Mouse (Mus musculus) midbrain, postnatal 0 days (tissue): ENCODE measurements around the gene Usp15. TPM values are rescaled to one million over a fixed set of nuclear protein-coding genes. Genes with fewer than 3 reads are reported as not detected.
A peak's percentile ranks its signal among the peaks of the same experiment; 100 is the strongest.

Experiments used
- ATAC-seq: fragments of 200-750 bp; cut with Nextera tagmentation; 2 replicates; pipeline ENCODE4 v1.8.0; 2017; ENCODE audit warnings: moderate number of reproducible peaks, mild to moderate bottlenecking, moderate TSS enrichment, moderate library complexity; ENCODE audit not compliant: low FRiP score
- DNase-seq: peaks from one replicate; pipeline ENCODE4 v3.0.0-alpha.2; 2015; ENCODE audit warnings: low spot score
- H3K27ac ChIP-seq: fragments of 300-500 bp; sonication (generic); 2 replicates; pipeline ENCODE4 v1.5.1; 2014; ENCODE audit warnings: low read depth, mild to moderate bottlenecking, low read length, mixed read lengths
- H3K27me3 ChIP-seq: fragments of 300-500 bp; sonication (generic); 2 replicates; pipeline ENCODE4 v1.6.1; 2014; ENCODE audit warnings: low read length, control low read depth, mixed read lengths; ENCODE audit not compliant: insufficient read depth
- H3K36me3 ChIP-seq: fragments of 300-500 bp; sonication (generic); 2 replicates; pipeline ENCODE4 v1.6.1; 2014; ENCODE audit warnings: low read length, control low read depth, mixed read lengths; ENCODE audit not compliant: insufficient read depth
- H3K4me1 ChIP-seq: fragments of 300-500 bp; sonication (generic); 2 replicates; pipeline ENCODE4 v1.6.1; 2014; ENCODE audit warnings: mild to moderate bottlenecking, control low read depth, antibody characterized with exemption, low read length, mixed read lengths; ENCODE audit not compliant: insufficient read depth
- H3K4me2 ChIP-seq: fragments of 300-500 bp; sonication (generic); 2 replicates; pipeline ENCODE4 v1.6.1; 2014; ENCODE audit warnings: low read depth, mild to moderate bottlenecking, low read length, mixed read lengths; ENCODE audit not compliant: poor library complexity, severe bottlenecking
- H3K4me3 ChIP-seq: fragments of 300-500 bp; sonication (generic); 2 replicates; pipeline ENCODE4 v1.5.1; 2014; ENCODE audit warnings: low read depth, mild to moderate bottlenecking, low read length, moderate library complexity
- H3K9ac ChIP-seq: fragments of 300-500 bp; sonication (generic); replicated peaks from 2 replicates; pipeline ENCODE4 v1.6.1; 2014; ENCODE audit warnings: mild to moderate bottlenecking, low read length, moderate library complexity, mixed read lengths; ENCODE audit not compliant: poor library complexity, severe bottlenecking
- H3K9me3 ChIP-seq: fragments of 300-500 bp; sonication (generic); 2 replicates; pipeline ENCODE4 v1.6.1; 2016; ENCODE audit warnings: low read length, control low read depth
- CTCF ChIP-seq: IDR thresholded peaks from 2 replicates; pipeline ENCODE4 v1.5.1; 2016; ENCODE audit warnings: antibody characterized with exemption, mild to moderate bottlenecking
- WGBS: fragments of 180-500 bp; shearing (Covaris S2); extraction: QIAGEN DNeasy Blood & Tissue Kit; methylation state at CpG from one replicate; pipeline ENCODE4 v1.1.7; 2014; 5-methylcytosine and 5-hydroxymethylcytosine counted together
- polyA plus RNA-seq: library from polyadenylated mRNA; unstranded; fragments of >200 nt; fragmentation: Nextera tagmentation; extraction: Ambion mirVana; gene quantifications from 2 replicates; pipeline ENCODE4 v1.2.1, GENCODE M21; 2015
- total RNA-seq: library from RNA; depleted of rRNA; stranded (reverse); fragments of >200 nt; gene quantifications from 2 replicates; pipeline ENCODE4 v1.2.3, GENCODE M21; 2014

Gene Usp15
- total and polyA plus RNA-seq, 2 experiments from 2014 or later, result 62.0 to 65.4 TPM

DNA sequence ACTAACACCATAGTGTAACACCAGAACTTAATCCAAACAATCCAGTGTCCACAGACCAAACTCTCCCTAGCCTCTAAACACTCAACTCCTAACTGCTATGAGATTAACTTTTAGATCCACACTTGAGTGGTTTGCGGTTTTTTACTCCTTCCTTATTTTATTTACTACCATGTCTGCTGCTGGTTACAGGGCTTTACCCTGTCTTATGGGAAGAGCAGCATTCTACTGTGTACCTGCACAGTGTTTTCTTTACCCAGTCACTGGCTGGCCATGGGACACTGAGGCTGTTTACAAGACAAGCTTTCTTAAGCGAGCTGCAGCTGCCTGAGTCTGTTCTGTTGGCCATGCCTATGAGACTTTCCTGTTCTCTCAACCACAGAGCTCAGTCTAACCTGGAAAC lies 13.1 kb downstream of the Usp15 start:
- ATAC-seq (no peak), DNase-seq (no peak)
- no peak for TF ChIP-seq CTCF
- Histone ChIP-seq H3K27me3 (no peaks in the 10 kb centered on the region), H3K9me3 (no peaks in the 10 kb centered on the region), H3K27ac (no peak overlapping the region), H3K4me3 (no peak overlapping the region), H3K36me3 (peaks cover 10% of the 10 kb centered on the region; the same call in 1 of the 2 replicates), H3K9ac (no peak overlapping the region), H3K4me1 (no peaks in the 10 kb centered on the region), H3K4me2 (no peak overlapping the region)
- 73% methylated on average over 2 of the region's 2 CpGs for WGBS

DNA sequence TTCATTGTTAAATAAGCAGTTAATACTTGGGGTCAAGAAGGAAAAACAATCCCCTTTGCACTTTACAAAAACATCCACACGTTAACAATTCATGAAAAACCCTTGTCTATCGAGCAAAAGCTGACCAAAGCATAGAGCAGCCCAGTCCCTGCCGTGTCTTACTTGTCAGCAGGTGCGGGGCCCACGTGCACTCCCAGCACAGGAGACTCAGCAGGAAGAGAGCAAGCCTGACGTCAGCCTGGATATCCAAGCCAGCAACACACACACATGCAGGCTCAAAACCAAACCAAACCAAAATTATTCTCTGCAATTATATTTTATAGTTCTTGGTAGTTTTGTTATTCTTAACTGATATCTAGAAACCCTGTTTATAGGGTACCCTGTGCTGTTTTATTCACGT lies 13.6 kb downstream of the Usp15 start:
- DNase-seq, result no peak

DNA sequence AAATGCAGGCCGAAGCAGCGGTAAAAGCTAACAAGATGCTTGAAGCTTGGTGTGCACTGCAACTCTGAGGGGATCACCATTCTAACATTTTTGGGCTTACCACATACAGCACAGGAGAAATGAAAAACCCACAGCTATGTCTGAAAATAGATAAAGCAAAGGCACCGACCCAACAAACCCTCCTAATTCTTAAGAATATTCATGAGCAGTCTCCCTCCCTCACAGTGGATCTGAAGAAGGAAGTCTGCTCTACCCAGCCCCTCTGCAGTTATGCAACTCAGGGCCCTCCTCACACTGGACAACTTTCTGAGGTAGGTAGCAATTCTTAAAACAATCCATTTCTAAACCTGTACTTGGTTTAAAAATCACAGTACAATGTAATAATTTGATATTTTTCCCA lies 14.4 kb downstream of the Usp15 start:
- Histone ChIP-seq H3K4me2 (no peak overlapping the region), H3K9ac (no peak overlapping the region), H3K9me3 (no peaks in the 10 kb centered on the region), H3K27ac (no peak overlapping the region), H3K4me1 (no peaks in the 10 kb centered on the region), H3K36me3 (peaks cover 17% of the 10 kb centered on the region; the same call in 1 of the 2 replicates), H3K4me3 (no peak overlapping the region), H3K27me3 (no peaks in the 10 kb centered on the region)
- no peak for ATAC-seq
- TF ChIP-seq CTCF, result no peak
- DNase-seq, result no peak
- WGBS, result 77% methylated on average over 3 of the region's 3 CpGs

More for the DNA sequence above, 13.6 kb downstream of the Usp15 start:
- Histone ChIP-seq H3K27ac (no peak overlapping the region), H3K4me1 (no peaks in the 10 kb centered on the region), H3K36me3 (peaks cover 14% of the 10 kb centered on the region; the same call in 1 of the 2 replicates), H3K27me3 (no peaks in the 10 kb centered on the region), H3K4me3 (no peak overlapping the region), H3K9me3 (no peaks in the 10 kb centered on the region), H3K4me2 (no peak overlapping the region), H3K9ac (no peak overlapping the region)
- 45% methylated on average over 7 of the region's 7 CpGs for WGBS
- no peak for ATAC-seq
- TF ChIP-seq CTCF, result no peak

DNA sequence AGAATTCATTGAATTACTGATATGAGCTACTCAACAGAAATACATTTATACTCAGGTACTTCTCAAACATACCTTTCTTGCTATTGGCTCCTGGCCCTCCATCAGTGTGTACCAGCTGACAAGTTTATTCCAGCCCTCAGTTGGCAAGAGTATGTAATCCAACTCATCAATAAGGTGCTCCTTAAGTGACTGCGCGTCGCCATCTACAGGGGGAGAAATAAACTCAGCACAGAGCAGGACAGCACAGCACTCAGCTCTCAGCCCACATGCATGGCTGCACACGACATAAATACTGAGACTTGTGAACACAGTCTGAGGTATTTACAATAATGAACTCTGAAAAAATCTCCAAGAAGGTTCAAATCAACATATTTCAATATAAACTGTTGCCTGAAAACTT lies 21.0 kb downstream of the Usp15 start:
- DNase-seq (no peak), ATAC-seq (no peak)
- Histone ChIP-seq H3K9ac (no peak overlapping the region), H3K27ac (no peak overlapping the region), H3K4me2 (no peak overlapping the region), H3K27me3 (no peaks in the 10 kb centered on the region), H3K9me3 (no peaks in the 10 kb centered on the region), H3K4me3 (no peak overlapping the region), H3K4me1 (no peaks in the 10 kb centered on the region), H3K36me3 (peaks cover 20% of the 10 kb centered on the region; the same call in 1 of the 2 replicates)
- 73% methylated on average over 4 of the region's 4 CpGs for WGBS
- TF ChIP-seq CTCF, result 0 out of 2 replicates have a peak, but pooled peaks have one; percentile 32

DNA sequence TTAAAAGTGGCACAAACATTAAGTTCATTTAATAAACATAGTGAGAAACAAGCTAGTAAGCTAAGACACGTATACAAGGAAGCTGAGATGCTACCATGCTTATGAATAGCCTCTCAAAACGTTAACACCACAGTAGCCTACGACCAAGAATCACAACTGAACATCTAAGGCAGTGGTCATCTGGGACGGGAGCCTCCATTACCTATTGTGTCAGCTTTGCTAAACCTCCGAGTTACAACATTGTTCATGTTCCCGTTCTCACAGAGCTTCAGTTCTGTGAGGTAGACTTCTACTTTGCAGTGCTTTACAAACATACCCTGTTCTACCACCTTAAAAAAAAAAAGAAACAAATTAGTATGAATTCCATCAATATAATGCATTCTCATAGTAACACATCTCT lies 25.9 kb downstream of the Usp15 start:
- no peak for DNase-seq

DNA sequence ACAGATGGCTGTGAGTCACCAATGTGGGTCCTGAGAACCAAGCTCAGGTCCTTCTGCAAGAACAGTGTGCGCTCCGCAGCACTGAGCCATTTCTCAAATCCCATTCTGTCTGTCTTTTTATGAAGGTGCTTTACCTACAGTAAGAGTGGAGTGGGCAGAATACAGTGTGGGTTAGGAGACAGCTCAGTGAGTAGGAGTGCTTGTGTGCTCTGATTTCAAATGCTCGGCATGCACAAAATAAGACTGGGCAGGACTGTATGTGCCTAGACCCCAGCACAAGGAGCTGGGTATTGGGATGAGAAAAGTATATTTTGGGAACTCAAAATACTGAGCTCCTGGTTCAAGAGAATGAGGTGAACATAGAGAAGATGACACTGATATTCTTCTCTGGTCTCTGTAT lies 31.3 kb downstream of the Usp15 start:
- no peak for TF ChIP-seq CTCF
- Histone ChIP-seq H3K9me3 (no peaks in the 10 kb centered on the region), H3K9ac (no peak overlapping the region), H3K4me1 (no peaks in the 10 kb centered on the region), H3K27ac (no peak overlapping the region), H3K36me3 (peaks cover 26% of the 10 kb centered on the region), H3K4me2 (no peak overlapping the region), H3K4me3 (no peak overlapping the region), H3K27me3 (no peaks in the 10 kb centered on the region)
- ATAC-seq (no peak), DNase-seq (no peak)
- WGBS, result 96% methylated on average over 3 of the region's 3 CpGs

More for the DNA sequence above, 25.9 kb downstream of the Usp15 start:
- Histone ChIP-seq H3K27me3 (no peaks in the 10 kb centered on the region), H3K4me2 (no peak overlapping the region), H3K4me1 (no peaks in the 10 kb centered on the region), H3K9me3 (no peaks in the 10 kb centered on the region), H3K27ac (no peak overlapping the region), H3K9ac (no peak overlapping the region), H3K4me3 (no peak overlapping the region), H3K36me3 (peaks cover 20% of the 10 kb centered on the region)
- ATAC-seq, result no peak
- WGBS, result 90% methylated on average over 6 of the region's 6 CpGs
- TF ChIP-seq CTCF, result no peak
